Comparison of ENCODE assay signal across 8 mouse cellular contexts in the genomic region with DNA sequence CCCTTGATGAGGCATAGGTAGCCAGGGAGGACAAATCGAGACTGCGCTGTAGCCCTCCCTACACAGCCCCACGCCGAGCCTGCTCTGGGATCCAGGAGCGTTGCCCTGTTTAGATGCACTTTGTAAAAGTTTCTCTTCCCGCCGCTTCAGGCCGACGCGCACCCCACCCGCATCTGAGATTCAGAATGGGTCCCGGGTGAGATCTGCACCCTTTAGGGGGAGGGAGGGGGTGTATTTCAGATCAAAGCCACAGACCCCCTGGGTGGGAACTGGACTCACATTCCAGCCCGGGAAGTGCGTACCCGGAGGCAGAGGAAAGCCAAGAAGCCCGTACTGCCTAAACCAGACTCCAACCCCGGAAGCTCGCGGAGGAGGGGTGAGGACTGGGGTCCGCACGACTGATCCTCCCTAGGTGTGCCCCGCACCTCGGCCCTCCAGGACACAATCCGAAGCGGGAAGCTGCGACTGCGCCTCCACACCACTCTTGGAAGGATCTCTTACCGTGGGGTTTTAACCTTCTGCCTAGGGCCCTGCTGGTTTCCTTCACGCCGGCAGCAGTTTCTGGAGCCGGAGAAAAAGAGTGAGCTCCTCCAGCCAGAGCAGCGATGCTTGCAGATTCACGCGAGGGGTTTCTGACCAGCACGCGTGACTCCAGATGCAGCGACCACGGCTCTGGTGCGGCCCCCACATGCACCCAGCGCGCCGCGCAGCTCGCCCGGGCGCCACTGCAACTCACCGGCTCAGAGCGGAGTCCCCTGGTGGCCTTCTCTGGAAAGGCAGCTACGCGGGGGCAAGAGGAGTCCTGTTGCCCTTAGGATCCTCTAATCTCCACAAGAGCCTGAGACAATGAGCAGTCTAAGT. TPM values are rescaled to one million over a fixed set of nuclear protein-coding genes. Genes with fewer than 3 reads are reported as not detected.
DNase-seq lines count a peak whose midpoint lies in the region; ATAC-seq and TF ChIP-seq lines count a peak whose summit lies in the region.

A gene (minus strand): TSS at position 734 of the 861 bp plus-strand sequence.

- H3K4me1 ChIP-seq in forebrain, embryonic 11.5 days (replicated peaks; ENCODE audit: control insufficient read depth, insufficient read depth, low read length), result no peaks in the 10 kb centered on the region; the same call in 1 of the 2 replicates
- peaks cover 5% of the 10 kb centered on the region for H3K4me1 ChIP-seq in heart, embryonic 16.5 days (ENCODE audit: control insufficient read depth, insufficient read depth, low read length)
- peaks cover 0 to 2% of the 10 kb centered on the region in 2 experiments; a peak in 1 of 4 replicates for H3K4me1 ChIP-seq in liver, embryonic 14.5 days (replicated peaks; ENCODE audit: control insufficient read depth in 2 of 2, insufficient read depth in 2 of 2, low read length in 1 of 2)
- H3K4me1 ChIP-seq in stomach, embryonic 15.5 days, result peaks cover 9% of the 10 kb centered on the region

- ATAC-seq in forebrain, embryonic 11.5 days (replicated peaks; ENCODE audit: low FRiP score), result peak; percentile 81
- ATAC-seq in heart, embryonic 16.5 days (replicated peaks; ENCODE audit: extremely low read depth, insufficient read depth, low FRiP score), result peak; percentile 86
- ATAC-seq in liver, embryonic 14.5 days (ENCODE audit: insufficient read depth), result peak; percentile 65
- ATAC-seq in stomach, embryonic 15.5 days (ENCODE audit: insufficient read depth, low FRiP score, low read depth), result peak; percentile 69

- H3K36me3 ChIP-seq in forebrain, embryonic 11.5 days (ENCODE audit: control insufficient read depth, insufficient read depth, low read length), result no peaks in the 10 kb centered on the region
- no peaks in the 10 kb centered on the region for H3K36me3 ChIP-seq in heart, embryonic 16.5 days (ENCODE audit: control insufficient read depth, insufficient read depth)
- no peaks in the 10 kb centered on the region for H3K36me3 ChIP-seq in liver, embryonic 14.5 days (replicated peaks; ENCODE audit: control insufficient read depth, insufficient read depth, low read depth)
- no peaks in the 10 kb centered on the region for H3K36me3 ChIP-seq in stomach, embryonic 15.5 days

- WGBS in forebrain, embryonic 11.5 days, result under 1% methylated on average over 50 of the region's 50 CpGs
- under 1% methylated on average over 50 of the region's 50 CpGs for WGBS in heart, embryonic 16.5 days
- 1% methylated on average over 50 of the region's 50 CpGs for WGBS in liver, embryonic 14.5 days (ENCODE audit: insufficient replicate concordance)
- WGBS in stomach, embryonic 15.5 days, result under 1% methylated on average over 50 of the region's 50 CpGs

- no peak for TF ChIP-seq EP300 in liver, embryonic 14.5 days (IDR thresholded peaks at IDR 0.05; ENCODE audit: low read depth)

- peak within 1 kb of the TSS; percentile 85 for H3K4me2 ChIP-seq in forebrain, embryonic 11.5 days (ENCODE audit: low read depth, low read length, severe bottlenecking)
- H3K4me2 ChIP-seq in heart, embryonic 16.5 days (ENCODE audit: low read depth, low read length), result peak within 1 kb of the TSS; percentile 97
- H3K4me2 ChIP-seq in liver, embryonic 14.5 days (ENCODE audit: low read depth), result peak within 1 kb of the TSS; percentile 79
- peak within 1 kb of the TSS; percentile 82 for H3K4me2 ChIP-seq in stomach, embryonic 15.5 days

- TF ChIP-seq CTCF in liver, embryonic 14.5 days (IDR thresholded peaks at IDR 0.05; ENCODE audit: low read depth), result peak; percentile 89

- peak within 1 kb of the TSS; percentile 78 for H3K27ac ChIP-seq in forebrain, embryonic 11.5 days (ENCODE audit: low read depth, low read length)
- H3K27ac ChIP-seq in heart, embryonic 16.5 days (ENCODE audit: low read length), result peak within 1 kb of the TSS; percentile 43
- H3K27ac ChIP-seq in liver, embryonic 14.5 days, result no peak within 1 kb of the TSS
- H3K27ac ChIP-seq in stomach, embryonic 15.5 days, result peak within 1 kb of the TSS; percentile 93

- peak within 1 kb of the TSS; percentile 83 for H3K9ac ChIP-seq in forebrain, embryonic 11.5 days (ENCODE audit: low read length)
- peak within 1 kb of the TSS; percentile 79 for H3K9ac ChIP-seq in heart, embryonic 16.5 days (ENCODE audit: low read length)
- peak within 1 kb of the TSS; percentile 61 for H3K9ac ChIP-seq in liver, embryonic 14.5 days (replicated peaks)
- H3K9ac ChIP-seq in stomach, embryonic 15.5 days, result peak within 1 kb of the TSS; percentile 77

- H3K9me3 ChIP-seq in forebrain, embryonic 11.5 days (ENCODE audit: control insufficient read depth, low read length), result no peaks in the 10 kb centered on the region
- H3K9me3 ChIP-seq in heart, embryonic 16.5 days (replicated peaks; ENCODE audit: control insufficient read depth, low read length), result no peaks in the 10 kb centered on the region
- no peaks in the 10 kb centered on the region for H3K9me3 ChIP-seq in liver, embryonic 14.5 days (ENCODE audit: control insufficient read depth, low read length)
- H3K9me3 ChIP-seq in stomach, embryonic 15.5 days, result no peaks in the 10 kb centered on the region

- H3K27me3 ChIP-seq in forebrain, embryonic 11.5 days (ENCODE audit: control insufficient read depth, insufficient read depth, low read length), result no peaks in the 10 kb centered on the region
- no peaks in the 10 kb centered on the region for H3K27me3 ChIP-seq in heart, embryonic 16.5 days (ENCODE audit: control insufficient read depth, insufficient read depth, low read length)
- H3K27me3 ChIP-seq in liver, embryonic 14.5 days (ENCODE audit: control insufficient read depth, insufficient read depth, low read length), result peaks cover 2% of the 10 kb centered on the region; the same call in 1 of the 2 replicates
- H3K27me3 ChIP-seq in stomach, embryonic 15.5 days (replicated peaks), result no peaks in the 10 kb centered on the region

- peak; percentile 84 for DNase-seq in CD4-positive helper T cell, adult 2 months (ENCODE audit: low read depth, low spot score)
- peak; percentile 79 for DNase-seq in c-Kit-positive CD71-negative TER-119-negative erythroid progenitor cells, embryonic 14.5 days (ENCODE audit: low read depth)
- DNase-seq in forebrain, embryonic 11.5 days (ENCODE audit: low spot score), result peak; percentile 94
- DNase-seq in kidney, postnatal 25 days, result peak; percentile 93
- DNase-seq in liver, embryonic 14.5 days (ENCODE audit: low read depth in 3 of 3, low spot score in 3 of 3), result peak; percentile 49 to 56 (median 50)
- DNase-seq in neural tube, embryonic 10.5 days (ENCODE audit: extremely low spot score, low spot score), result peak; percentile 90

- H3K4me3 ChIP-seq in forebrain, embryonic 11.5 days (ENCODE audit: low read depth, low read length), result peak within 1 kb of the TSS; percentile 60
- peak within 1 kb of the TSS; percentile 86 for H3K4me3 ChIP-seq in heart, embryonic 16.5 days (ENCODE audit: low read length)
- H3K4me3 ChIP-seq in liver, embryonic 14.5 days (ENCODE audit: insufficient read depth in 1 of 2, low read depth in 2 of 2, low read length in 2 of 2), result peak within 1 kb of the TSS; percentile 61 to 69
- peak within 1 kb of the TSS; percentile 76 for H3K4me3 ChIP-seq in stomach, embryonic 15.5 days (replicated peaks)

RNA-seq across cellular contexts. Expression of the gene that starts here (rescaled TPM):
- polyA plus RNA-seq in forebrain, embryonic 11.5 days (2014; fragmentation: Nextera tagmentation; extraction: Ambion mirVana), result 18.9 and 20.0 TPM in 2 replicates
- polyA plus RNA-seq in heart, embryonic 16.5 days (2015; fragmentation: Nextera tagmentation; extraction: Ambion mirVana), result 3.9 and 4.7 TPM in 2 replicates
- polyA plus RNA-seq in liver, embryonic 14.5 days (2012; rRNA removed), result 1.3 and 1.4 TPM in 2 replicates
- 2.6 and 2.8 TPM in 2 replicates for polyA plus RNA-seq in liver, embryonic 14.5 days (2014; fragmentation: Nextera tagmentation; extraction: Ambion mirVana)
- 29.5 and 32.1 TPM in 2 replicates for polyA plus RNA-seq in stomach, embryonic 15.5 days (2015; fragmentation: Nextera tagmentation; extraction: Ambion mirVana)
